Mouse (Mus musculus): ENCODE data around the gene Myo16. TPM values are rescaled to one million over a fixed set of nuclear protein-coding genes. Genes with fewer than 3 reads are reported as not detected.

Myo16 gene
- polyA plus RNA-seq, 2 experiments = 0.01 to 0.03 TPM

DNA sequence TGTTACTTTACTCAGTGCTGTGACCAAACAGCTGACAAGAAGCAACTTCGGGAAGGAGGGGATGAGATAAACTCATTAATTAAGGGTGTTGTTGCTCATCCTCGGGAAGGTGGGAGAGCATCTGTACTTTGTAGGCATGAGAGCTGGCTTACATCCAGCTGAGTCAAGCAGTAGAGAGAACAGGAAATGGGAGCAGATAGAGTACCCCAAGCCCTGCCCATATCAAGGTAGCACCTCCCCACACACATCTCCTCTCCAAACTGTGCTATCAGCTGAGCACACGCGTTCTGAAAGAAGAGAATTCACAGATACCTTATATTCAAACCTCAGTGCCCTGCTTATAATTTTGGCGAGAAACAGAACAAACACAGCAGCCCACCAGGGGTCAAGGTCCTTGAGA, 330.1 kb downstream of the Myo16 start:
- H3K4me1 ChIP-seq (replicated peaks; ENCODE audit: control insufficient read depth in 2 of 2, insufficient read depth in 2 of 2, low read length in 1 of 2) = no peaks in the 10 kb centered on the region
- no peaks in the 10 kb centered on the region for H3K36me3 ChIP-seq (replicated peaks; ENCODE audit: control insufficient read depth, insufficient read depth, low read depth)
- no peaks in the 10 kb centered on the region for H3K9me3 ChIP-seq (ENCODE audit: control insufficient read depth, low read length)
- 27% methylated on average over 5 of the region's 5 CpGs for WGBS (ENCODE audit: insufficient replicate concordance)
- no peak overlapping the region for H3K27ac ChIP-seq
- ATAC-seq (ENCODE audit: insufficient read depth) (no peak), DNase-seq (ENCODE audit: low read depth in 3 of 3, low spot score in 3 of 3) (no peak)
- no peaks in the 10 kb centered on the region for H3K27me3 ChIP-seq (ENCODE audit: control insufficient read depth, insufficient read depth, low read length)
- no peak overlapping the region for H3K4me3 ChIP-seq (ENCODE audit: insufficient read depth in 1 of 2, low read depth in 2 of 2, low read length in 2 of 2)
- no peak overlapping the region for H3K9ac ChIP-seq (replicated peaks)
- TF ChIP-seq EP300 (IDR thresholded peaks at IDR 0.05; ENCODE audit: low read depth) (no peak), CTCF (IDR thresholded peaks at IDR 0.05; ENCODE audit: low read depth) (no peak)
- H3K4me2 ChIP-seq (ENCODE audit: low read depth) = no peak overlapping the region

- Histone ChIP-seq H3K9me3 (ENCODE audit: control insufficient read depth, low read length) (no peaks in the 10 kb centered on the region), H3K9ac (replicated peaks) (no peak overlapping the region), H3K4me2 (ENCODE audit: low read depth) (no peak overlapping the region), H3K27ac (no peak overlapping the region), H3K36me3 (replicated peaks; ENCODE audit: control insufficient read depth, insufficient read depth, low read depth) (no peaks in the 10 kb centered on the region), H3K27me3 (ENCODE audit: control insufficient read depth, insufficient read depth, low read length) (no peaks in the 10 kb centered on the region), H3K4me1 (replicated peaks; ENCODE audit: control insufficient read depth in 2 of 2, insufficient read depth in 2 of 2, low read length in 1 of 2) (no peaks in the 10 kb centered on the region), H3K4me3 (ENCODE audit: insufficient read depth in 1 of 2, low read depth in 2 of 2, low read length in 2 of 2) (no peak overlapping the region)
- no peak for DNase-seq (ENCODE audit: low read depth in 3 of 3, low spot score in 3 of 3)
- 66% methylated on average over 10 of the region's 10 CpGs for WGBS (ENCODE audit: insufficient replicate concordance)
- TF ChIP-seq CTCF (IDR thresholded peaks at IDR 0.05; ENCODE audit: low read depth) (no peak), EP300 (IDR thresholded peaks at IDR 0.05; ENCODE audit: low read depth) (no peak)
- ATAC-seq (ENCODE audit: insufficient read depth) = no peak
These were observed 336.2 kb downstream of the Myo16 start for GRCm38 (mm10) chr8:10489738-10490419.

- Histone ChIP-seq H3K4me2 (ENCODE audit: low read depth) (no peak overlapping the region), H3K36me3 (replicated peaks; ENCODE audit: control insufficient read depth, insufficient read depth, low read depth) (no peaks in the 10 kb centered on the region), H3K4me3 (ENCODE audit: insufficient read depth in 1 of 2, low read depth in 2 of 2, low read length in 2 of 2) (no peak overlapping the region), H3K27ac (no peak overlapping the region), H3K27me3 (ENCODE audit: control insufficient read depth, insufficient read depth, low read length) (no peaks in the 10 kb centered on the region), H3K9ac (replicated peaks) (no peak overlapping the region), H3K4me1 (replicated peaks; ENCODE audit: control insufficient read depth in 2 of 2, insufficient read depth in 2 of 2, low read length in 1 of 2) (no peaks in the 10 kb centered on the region), H3K9me3 (ENCODE audit: control insufficient read depth, low read length) (no peaks in the 10 kb centered on the region)
- DNase-seq (ENCODE audit: low read depth in 3 of 3, low spot score in 3 of 3) = no peak
- TF ChIP-seq EP300 (IDR thresholded peaks at IDR 0.05; ENCODE audit: low read depth) (no peak), CTCF (IDR thresholded peaks at IDR 0.05; ENCODE audit: low read depth) (no peak)
- 66% methylated on average over 2 of the region's 2 CpGs for WGBS (ENCODE audit: insufficient replicate concordance)
- no peak for ATAC-seq (ENCODE audit: insufficient read depth)
These were observed 336.7 kb downstream of the Myo16 start for GRCm38 (mm10) chr8:10490420-10490784.

- WGBS (ENCODE audit: insufficient replicate concordance) = 55% methylated on average over 6 of the region's 6 CpGs
- no peaks in the 10 kb centered on the region for H3K4me1 ChIP-seq (replicated peaks; ENCODE audit: control insufficient read depth in 2 of 2, insufficient read depth in 2 of 2, low read length in 1 of 2)
- no peak for DNase-seq (ENCODE audit: low read depth in 3 of 3, low spot score in 3 of 3)
- no peaks in the 10 kb centered on the region for H3K27me3 ChIP-seq (ENCODE audit: control insufficient read depth, insufficient read depth, low read length)
- TF ChIP-seq EP300 (IDR thresholded peaks at IDR 0.05; ENCODE audit: low read depth) (no peak), CTCF (IDR thresholded peaks at IDR 0.05; ENCODE audit: low read depth) (no peak)
- H3K4me2 ChIP-seq (ENCODE audit: low read depth) = no peak overlapping the region
- H3K9me3 ChIP-seq (ENCODE audit: control insufficient read depth, low read length) = no peaks in the 10 kb centered on the region
- H3K27ac ChIP-seq = no peak overlapping the region
- no peak overlapping the region for H3K4me3 ChIP-seq (ENCODE audit: insufficient read depth in 1 of 2, low read depth in 2 of 2, low read length in 2 of 2)
- ATAC-seq (ENCODE audit: insufficient read depth) = no peak
- no peak overlapping the region for H3K9ac ChIP-seq (replicated peaks)
- H3K36me3 ChIP-seq (replicated peaks; ENCODE audit: control insufficient read depth, insufficient read depth, low read depth) = no peaks in the 10 kb centered on the region
These were observed 337.2 kb downstream of the Myo16 start for GRCm38 (mm10) chr8:10490874-10491273.

- TF ChIP-seq CTCF (IDR thresholded peaks at IDR 0.05; ENCODE audit: low read depth) = no peak
- TF ChIP-seq EP300 (IDR thresholded peaks at IDR 0.05; ENCODE audit: low read depth) = no peak
- Histone ChIP-seq H3K27me3 (ENCODE audit: control insufficient read depth, insufficient read depth, low read length) (no peaks in the 10 kb centered on the region), H3K4me1 (replicated peaks; ENCODE audit: control insufficient read depth in 2 of 2, insufficient read depth in 2 of 2, low read length in 1 of 2) (no peaks in the 10 kb centered on the region), H3K4me2 (ENCODE audit: low read depth) (no peak overlapping the region), H3K9me3 (ENCODE audit: control insufficient read depth, low read length) (no peaks in the 10 kb centered on the region), H3K4me3 (ENCODE audit: insufficient read depth in 1 of 2, low read depth in 2 of 2, low read length in 2 of 2) (no peak overlapping the region), H3K9ac (replicated peaks) (no peak overlapping the region), H3K27ac (no peak overlapping the region), H3K36me3 (replicated peaks; ENCODE audit: control insufficient read depth, insufficient read depth, low read depth) (no peaks in the 10 kb centered on the region)
- no peak for ATAC-seq (ENCODE audit: insufficient read depth)
- no peak for DNase-seq (ENCODE audit: low read depth in 3 of 3, low spot score in 3 of 3)
- 30% methylated on average over 8 of the region's 8 CpGs for WGBS (ENCODE audit: insufficient replicate concordance)
These were observed 346.1 kb downstream of the Myo16 start for GRCm38 (mm10) chr8:10499846-10500245.
